Mouse (Mus musculus) right cerebral cortex, adult 2 months (tissue): ENCODE data around the gene Ino80.
A peak's percentile ranks its signal among the peaks of the same experiment; 100 is the strongest.
"Not testable (repeated sequence)": the region's sequence is repeated elsewhere in the genome, so short reads cannot be mapped to it uniquely, and the experiment has no call there.

Source experiments
- DNase-seq, 2 experiments: peaks; one replicate each; pipeline ENCODE4 v3.0.0; 2021 to 2022; ENCODE audit warnings: low spot score in 2 of 2

Gene Ino80

DNA sequence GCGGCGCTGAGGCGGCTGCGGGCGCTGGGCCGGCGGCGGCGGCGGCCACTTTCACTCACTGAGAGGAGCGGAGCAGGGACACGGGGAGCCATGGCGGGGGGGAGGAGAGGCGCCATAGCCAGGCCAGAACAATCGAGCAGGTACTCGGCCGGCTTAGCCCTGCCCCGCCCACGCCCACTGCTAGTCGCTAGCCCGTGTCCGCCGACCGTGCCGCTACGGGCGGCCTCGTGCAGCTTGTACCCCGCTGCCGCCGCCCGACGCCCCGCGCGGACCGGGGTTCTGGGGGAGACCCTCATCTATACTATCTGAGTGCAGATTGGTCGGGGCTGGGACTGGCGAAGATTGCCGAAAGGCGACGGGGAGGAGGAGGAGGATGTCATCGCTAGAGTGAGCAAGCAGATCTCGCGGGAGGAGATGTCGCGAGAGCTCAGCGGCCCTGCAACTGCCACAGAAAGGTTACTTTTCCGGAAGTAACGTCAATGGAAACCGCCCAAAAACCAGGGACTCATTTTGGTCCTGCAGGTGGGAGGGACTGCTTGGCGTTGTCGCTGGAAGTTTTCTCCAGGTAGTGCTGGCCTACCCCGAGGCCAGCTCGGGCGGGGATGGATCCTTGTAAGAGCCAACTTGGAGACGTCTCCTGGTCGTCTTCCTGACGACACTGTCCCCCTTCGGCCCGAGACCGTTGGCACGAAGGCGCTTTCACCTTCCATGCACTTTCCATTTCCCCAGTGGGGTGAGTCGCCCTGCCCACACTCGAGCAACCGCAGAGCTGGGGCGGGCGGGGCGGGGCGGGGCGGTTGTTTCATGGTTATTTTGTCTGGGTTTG is at the start of gene Ino80:
Gene Ino80 (minus strand): TSS at position 117 of the 826 bp plus-strand sequence.
- peak; percentile 99 for DNase-seq

DNA sequence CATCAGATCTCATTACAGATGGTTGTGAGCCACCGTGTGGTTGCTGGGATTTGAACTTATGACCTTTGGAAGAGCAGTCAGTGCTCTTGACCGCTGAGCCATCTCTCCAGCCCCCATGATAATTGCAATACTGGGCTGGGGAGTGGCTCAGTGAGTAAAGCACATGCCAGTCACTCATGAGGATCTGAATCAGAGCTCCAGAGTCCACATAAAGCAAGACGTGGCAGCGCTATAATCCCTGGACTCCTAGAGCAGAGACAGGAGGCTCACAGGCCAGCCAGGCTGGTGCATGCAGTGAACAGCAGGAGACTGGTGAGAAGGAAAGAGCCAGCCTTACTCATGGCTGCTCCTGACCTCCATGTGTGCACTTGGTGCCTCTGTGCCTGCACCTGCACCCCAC is 47.9 kb upstream of the Ino80 start:
- no peak for DNase-seq

DNA sequence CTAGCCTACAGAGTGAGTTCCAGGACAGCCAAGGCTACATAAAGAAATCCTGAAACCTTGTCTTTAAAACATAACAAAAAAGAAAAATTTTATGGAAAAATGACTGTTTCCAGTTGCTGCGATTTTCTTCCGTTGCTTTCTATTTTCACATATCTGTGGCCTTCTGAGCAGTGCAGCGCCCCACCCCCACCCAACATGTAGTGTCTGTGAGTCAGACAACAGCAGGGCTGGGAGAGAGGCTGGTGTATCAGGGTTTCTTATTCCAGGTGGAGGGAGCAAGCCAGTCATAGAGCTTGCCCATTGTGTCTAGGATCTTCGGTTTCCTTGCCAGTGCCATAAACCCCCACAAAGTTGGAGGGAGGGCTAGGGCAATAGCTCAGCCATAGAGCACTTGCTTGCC is 46.3 kb upstream of the Ino80 start:
- DNase-seq: no peak

DNA sequence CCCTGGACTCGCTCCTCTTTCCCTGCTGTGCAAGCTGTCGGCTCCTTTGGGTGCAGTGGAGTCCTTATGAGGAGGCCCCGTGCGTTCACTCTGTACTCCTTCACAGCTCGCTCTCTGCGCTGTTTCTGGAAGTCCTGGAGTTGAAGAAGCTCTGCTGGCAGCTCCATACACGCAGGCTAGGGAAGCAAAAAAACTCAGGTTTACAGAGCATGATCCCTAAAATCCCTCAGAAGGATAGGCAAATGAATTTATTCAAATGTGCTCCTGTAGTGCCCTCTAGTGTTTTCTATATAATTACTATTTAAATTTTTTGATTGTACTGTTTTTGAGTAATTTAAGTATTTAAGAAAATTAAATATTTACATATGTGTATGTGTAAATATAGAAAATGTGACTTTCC is 43.1 kb upstream of the Ino80 start:
- peak; percentile 13 to 15 for DNase-seq

DNA sequence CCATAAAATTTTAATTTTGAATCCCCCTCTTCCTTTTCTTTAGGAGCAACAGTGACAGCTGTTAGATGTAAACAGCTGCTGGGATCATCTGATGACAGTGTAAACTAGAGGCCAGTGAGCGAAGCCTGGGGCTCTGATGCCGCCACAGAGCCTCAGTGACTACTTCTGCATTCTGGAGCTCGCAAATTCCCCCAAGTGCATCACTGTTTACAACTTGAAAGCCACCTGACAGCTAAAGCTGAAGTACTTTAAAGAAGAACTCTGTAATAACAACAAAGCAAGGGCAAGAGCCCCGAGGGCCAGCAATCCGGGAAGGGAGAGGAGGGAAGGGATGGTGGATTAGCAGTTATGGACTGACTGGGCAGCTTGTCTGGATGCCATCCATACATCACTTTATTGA is 39.3 kb upstream of the Ino80 start:
- DNase-seq: no peak

DNA sequence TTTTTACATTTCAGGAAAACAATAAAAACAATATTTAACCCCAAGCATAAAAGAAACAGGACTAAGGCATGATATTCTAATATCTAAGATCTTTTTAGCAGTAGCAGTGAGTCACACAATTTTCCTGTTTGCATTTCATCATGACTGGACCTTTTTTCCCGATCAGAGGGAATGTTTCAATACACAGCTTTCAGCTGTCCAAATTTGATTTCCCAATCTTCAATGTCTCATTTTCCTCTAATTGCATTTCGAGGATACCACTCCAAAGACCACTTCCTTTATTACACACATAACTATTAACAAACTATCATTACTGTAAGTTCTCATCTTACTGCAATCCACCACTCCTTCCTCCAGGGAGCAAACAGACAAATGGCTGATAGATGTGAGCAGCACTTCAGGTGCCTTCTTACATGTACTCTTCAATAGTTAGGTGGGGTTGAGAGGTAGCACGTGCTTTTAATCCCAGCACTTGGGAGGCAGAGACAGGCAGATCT is 36.6 kb upstream of the Ino80 start:
- no peak for DNase-seq

DNA sequence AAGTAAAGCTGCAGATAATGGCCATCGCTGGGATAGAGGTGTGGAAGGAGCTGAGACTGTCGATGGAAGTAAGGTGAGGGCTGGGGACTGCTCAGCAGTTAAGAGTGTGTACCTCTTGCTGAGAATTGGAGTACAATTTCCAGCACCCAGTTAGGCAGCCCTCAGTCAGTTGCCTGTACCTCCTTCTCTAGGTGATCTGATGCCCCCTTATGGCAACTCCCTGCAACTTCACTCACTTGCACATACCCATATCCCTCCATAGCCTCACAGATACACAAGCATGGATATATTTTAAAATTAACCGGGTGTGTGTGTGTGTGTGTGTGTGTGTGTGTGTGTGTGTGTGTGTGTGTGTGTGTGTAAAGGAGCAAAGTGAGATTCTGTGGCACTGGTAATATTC is 34.8 kb upstream of the Ino80 start:
- DNase-seq: no peak

DNA sequence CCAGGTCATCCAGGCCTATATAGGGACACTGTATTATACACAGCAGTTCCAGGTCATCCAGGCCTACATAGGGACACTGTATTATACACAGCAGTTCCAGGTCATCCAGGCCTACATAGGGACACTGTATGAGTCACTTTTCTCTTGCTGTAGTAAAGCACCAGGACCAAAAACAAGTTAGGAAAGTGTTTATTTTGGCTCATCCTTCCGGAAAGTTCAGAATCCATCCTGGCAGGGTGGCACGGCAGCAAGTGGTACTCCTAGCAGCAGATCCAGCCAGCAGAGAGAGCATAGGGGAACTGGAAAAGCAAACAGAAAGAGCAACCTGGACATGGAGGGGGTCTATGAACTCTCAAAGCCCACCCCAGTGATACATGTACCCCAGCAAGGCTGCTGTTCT is 33.4 kb upstream of the Ino80 start:
- DNase-seq: no peak

DNA sequence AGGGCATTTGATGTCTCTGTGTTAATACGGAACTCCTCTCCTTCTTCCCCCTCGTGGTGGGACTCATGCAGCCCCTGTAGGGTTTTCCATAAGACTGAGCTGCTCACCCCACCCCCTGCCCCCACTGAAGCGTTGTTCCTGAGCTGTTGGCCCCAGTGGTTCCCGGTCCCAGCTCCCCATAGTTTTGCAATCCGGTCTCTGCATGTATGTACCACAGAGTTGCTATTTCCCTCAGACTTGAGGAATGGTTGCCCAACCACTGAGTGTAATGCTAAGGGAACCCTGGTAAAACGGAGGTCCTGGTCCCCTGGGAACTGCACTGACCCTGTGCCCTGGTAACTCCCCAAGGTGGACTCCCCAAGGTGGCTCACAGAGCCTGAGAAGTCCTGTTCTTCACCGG is 31.0 kb upstream of the Ino80 start:
- DNase-seq: not testable (repeated sequence)

DNA sequence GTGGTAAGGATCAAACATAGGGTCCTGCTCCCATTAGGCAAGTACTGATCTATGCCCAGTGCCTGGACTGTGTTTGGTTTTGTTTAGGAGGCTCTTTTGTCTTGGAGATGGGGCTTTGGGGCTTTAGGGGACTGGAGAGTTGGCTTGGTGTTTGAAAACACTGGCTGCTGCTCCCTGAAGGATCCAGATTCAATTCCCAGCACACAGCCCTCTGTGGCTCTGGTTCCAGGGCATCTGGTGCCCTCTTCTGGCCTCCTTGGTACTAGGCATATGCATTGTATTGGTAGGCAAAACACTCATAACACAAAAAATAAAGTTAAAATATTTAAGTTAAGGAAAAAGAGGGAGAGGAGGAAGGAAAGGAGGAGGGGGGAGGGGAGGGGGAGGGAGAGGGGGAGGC is 29.6 kb upstream of the Ino80 start:
- DNase-seq: no peak

DNA sequence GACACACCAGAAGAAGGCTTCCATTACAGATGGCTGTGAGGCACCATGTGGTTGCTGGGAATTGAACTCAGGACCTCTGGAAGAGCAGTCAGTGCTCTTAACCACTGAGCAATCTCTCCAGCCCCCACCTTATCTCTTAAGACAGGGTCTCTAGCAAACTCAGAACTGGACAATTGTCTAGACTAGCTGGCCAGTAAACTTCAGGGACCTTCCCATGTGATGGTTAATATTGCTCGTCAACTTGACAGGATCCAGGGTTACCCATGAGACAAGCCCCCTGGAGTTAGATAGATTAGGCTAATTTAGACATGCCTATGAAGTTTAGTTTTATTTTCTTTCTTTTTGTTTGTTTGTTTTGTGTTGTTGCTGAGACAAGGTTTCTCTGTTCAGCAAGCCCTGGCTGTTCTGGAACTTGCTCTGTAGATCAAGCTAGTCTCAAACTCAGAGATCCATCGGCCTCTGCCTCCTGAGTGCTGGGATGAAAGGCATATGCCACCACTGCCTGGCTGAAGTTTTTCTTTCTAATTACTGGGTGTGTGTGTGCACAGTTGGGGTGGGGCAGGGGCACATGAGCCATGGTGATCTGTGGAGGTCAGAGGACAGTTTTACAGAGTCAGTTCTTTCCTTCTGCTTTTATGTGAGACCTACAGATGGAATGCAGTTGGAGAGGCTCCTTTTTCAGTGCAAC is 23.6 kb upstream of the Ino80 start:
- DNase-seq: no peak

DNA sequence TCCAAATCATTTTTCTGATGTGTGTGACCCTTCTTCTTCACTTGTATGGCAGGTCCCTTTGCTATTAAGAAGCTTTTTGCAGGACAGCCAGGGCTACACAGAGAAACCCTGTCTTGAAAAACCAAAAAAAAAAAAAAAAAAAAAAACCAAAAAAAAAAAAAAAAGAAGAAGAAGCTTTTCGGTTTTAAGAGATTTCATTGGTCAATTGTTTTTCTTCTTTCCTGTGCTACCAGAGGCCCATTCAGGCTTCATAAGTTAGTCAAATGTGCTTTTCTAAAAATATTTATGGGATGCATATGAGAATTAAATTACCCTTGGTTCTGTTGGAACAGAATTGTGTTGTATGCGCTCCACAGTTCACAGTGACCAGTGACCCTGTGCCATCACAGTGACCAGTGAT is 21.4 kb upstream of the Ino80 start:
- no peak for DNase-seq

DNA sequence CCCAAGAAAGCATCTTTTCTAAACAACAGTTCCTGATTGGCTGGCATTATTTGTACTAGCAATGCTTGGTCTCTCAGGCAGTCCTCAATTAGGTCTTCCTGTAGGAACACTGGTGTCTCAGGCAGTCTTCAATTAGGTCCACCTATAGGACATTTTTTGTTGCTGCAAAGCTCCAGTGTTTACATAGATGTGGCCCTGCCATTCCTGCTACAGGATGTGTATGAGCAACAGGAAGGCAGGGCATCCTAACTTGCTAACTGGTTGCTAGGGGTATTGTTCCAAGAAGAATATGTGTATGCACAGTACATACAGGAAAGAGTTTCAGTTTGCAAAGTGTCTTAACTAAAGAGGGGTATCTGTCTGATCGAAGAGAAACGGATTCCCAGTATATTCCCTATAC is 18.6 kb upstream of the Ino80 start:
- no peak for DNase-seq

DNA sequence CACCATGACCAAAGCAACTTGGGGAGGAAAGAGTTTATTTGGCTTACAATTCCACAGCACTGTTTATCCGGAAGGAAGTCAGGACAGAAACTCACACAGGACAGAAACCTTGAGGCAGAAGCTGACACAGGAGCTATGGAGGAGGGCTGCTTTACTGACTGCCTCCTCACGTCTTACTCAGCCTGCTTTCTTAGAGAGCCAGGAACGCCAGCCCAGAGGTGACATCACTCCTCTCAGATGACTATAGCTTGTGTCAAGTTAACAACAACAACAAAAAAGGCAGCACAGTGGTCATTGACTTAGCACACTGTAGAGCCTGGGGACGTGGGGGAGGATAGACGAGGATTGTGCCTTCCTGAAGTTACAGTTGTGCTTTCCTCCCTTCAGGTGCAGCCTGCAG is 14.5 kb upstream of the Ino80 start:
- DNase-seq: no peak

DNA sequence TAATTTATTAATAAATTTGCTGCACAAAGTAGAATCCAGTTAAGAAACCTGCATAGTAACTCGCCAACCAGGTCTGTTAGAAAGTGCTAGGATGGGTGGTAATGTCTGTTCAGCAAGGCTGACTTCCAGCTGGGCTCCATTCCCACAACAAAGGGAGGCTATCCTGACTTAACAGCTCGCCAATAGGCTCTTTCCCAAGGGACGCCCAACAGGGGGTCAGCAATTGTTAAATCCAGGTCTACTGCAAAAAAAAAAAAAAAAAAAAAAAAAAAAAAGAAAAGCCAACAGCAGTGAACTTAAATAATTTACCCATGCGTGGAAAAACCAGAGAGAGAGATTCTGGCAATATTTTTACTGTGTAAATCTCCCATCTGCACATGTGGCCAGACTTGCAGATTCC is 9.0 kb upstream of the Ino80 start:
- DNase-seq: no peak

DNA sequence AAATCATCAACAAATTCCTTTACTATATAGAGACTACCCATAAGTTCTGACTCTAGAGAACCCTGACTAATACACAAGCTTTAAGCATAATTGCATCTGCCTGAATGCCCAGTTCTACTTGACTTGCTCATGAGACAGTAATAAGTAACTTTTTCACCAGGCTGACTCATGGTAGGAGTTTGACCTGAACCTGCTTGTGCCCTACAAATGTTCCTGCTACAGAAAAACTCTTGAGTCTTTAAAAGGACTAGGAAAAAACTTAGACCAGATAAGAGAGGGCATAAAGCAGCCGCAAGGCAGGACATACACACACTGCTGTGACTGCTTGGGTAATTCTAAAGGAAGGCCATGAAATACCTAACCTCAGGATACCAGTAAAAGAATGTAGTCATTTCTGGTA is 4.8 kb upstream of the Ino80 start:
- DNase-seq: no peak

DNA sequence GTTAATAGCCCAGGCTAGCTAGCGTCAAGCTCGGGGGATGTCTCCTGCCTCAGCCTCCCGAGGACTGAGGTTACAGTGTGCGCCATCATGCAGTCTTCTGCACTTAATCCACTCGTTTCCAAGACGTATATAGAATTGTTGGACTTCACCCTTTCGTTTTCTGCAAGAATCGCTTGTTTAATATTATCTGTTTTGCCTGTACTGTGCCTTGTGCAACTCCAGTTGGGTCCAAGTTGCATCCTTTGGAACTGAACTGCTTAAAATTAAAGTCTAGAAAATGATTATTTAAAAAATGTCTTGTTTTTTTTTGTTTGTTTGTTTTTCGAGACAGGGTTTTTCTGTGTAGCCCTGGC is 886 bp upstream of the Ino80 start:
- no peak for DNase-seq

DNA sequence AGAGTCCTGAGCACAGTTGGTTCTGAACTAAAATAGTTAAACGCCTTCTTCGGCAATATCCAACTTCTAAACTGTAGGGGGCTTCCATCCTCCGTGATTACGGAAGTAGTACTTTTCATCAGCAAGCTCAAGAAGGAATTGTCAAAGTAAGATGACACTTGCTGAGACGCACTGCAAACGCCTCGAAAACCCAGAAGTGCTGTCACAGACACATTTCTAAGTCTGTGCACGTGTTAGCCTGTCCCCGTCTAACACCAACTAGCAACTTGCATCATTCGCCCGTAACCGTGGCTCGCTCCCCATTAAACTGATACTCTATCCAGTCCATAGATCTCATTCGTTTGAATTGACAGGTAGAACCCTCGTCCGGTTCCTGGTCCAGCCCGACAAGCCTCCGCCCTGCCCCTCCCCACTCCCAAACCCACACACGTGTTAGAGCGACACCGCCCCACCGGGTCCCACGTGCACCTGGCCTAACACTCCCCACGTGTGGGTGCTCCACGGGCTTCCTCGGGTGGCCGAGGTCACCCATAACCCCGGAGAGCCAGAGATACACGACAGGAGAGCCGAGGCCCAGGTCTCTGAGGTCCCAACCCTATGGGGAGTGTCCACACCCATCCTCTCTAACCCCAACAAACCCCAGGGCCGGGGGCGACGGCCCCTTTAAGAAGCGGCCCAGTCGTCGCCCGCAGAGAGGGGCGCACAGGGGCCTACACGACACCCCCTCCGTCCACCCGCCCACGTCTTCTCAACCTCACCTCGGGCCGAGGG is 681 bp downstream of the Ino80 start:
- DNase-seq: peak; percentile 59 to 70

DNA sequence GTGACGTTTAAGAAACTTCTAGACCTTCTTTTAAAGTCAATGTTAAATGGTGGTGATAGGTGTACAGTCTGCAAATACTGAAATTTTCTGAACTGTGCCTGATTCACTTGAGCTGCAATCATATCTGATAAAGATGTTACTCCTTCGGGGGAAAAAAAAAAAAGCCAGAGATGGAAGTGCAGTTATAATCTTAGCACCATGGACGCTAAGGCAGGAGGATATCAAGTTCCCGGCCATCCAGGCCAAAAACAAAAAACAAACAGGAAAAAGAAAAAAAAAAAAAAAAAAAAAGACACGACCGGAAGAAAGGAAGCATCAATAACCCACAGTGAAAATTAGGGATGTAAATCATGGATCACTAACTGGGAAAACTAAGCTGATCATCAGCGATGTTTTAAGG is 1.3 kb downstream of the Ino80 start:
- DNase-seq: no peak

DNA sequence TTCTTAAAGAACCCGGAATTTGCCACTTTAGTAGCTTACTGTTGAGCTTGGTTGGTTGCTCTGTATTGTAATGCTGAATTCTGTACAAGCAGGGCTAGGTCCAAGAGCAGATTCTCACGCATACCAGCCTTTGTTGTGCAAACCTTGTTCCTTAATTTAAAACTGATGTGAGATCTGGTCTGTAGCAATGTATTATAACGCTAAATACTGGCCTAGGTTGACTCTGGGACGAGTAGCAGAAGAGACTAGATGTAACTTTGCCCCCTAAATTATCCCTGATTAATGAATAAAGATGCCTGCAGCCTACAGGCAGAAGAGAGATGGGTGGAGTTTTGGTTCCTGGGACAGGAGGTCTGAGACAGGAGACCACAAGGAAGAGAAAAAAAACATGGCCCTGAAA is 13.5 kb downstream of the Ino80 start:
- DNase-seq: no peak

DNA sequence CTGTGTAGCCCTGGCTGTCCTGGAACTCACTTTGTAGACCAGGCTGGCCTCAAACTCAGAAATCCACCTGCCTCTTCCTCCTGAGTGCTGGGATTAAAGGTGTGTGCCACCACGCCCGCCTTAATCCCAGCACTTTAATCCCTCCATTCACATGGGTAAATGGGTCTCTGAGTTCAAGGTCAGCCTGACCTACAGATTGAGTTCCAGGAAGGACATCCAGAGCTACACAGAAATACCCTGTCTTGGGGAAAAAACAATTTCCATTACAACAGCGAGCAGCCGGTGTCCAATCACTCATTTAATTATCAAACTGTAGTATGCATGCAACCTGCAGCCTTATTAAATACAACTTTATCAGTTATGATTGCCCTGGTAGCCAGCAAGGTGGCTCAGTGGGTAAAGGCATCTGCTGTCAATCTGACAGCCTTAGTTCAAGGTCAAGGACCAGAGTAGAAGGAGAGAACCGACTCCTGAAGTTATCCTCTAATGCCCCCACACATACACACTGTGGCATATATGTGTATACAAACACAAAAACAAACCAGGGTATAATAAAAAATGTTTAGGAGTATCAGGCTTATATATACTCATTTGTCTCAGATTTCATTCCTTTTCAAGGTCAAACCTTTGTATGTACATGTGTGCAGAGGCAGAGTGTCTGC is 14.2 kb downstream of the Ino80 start:
- no peak for DNase-seq

DNA sequence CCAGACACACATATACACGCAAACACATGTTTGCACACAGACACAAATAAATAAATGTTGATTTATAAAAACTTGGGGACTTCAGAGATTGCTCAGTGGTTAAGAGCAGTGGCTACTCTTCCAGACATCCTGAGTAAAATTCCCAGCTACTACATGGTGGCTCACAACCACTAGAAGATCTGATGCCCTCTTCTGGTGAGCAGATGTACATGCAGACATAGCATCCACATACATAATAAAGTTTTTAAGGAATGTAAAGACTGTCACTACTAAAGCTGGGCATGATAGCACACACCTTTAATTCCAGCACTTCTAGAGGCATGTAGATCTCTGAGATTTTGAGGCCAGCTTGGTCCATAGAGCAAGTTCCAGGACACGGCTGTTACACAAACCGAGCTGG is 16.5 kb downstream of the Ino80 start:
- no peak for DNase-seq
